Mouse (Mus musculus) lung, postnatal 0 days (tissue): ENCODE measurements at regions not wholly inside any gene's neighbourhood (a gene's known extent, or its start where the extent isn't known, plus 50 kb on each side); places are given as distances from the start of the nearest gene placed in this dataset.
"Not testable (repeated sequence)": the region's sequence is repeated elsewhere in the genome, so short reads cannot be mapped to it uniquely, and the experiment has no call there.

Experiments
- ATAC-seq: fragments of 200-750 bp; cut with Nextera tagmentation; 2 replicates; pipeline ENCODE4 v1.8.0; 2017; ENCODE audit warnings: moderate library complexity
- DNase-seq: peaks from one replicate; pipeline ENCODE4 v3.0.0-alpha.2; 2016; ENCODE audit warnings: low spot score
- H3K27ac ChIP-seq: fragments of 300-500 bp; sonication (generic); 2 replicates; pipeline ENCODE4 v1.5.1; 2014; ENCODE audit warnings: antibody characterized with exemption, mild to moderate bottlenecking, low read length, mixed read lengths
- H3K27me3 ChIP-seq: fragments of 300-500 bp; sonication (generic); replicated peaks from 2 replicates; pipeline ENCODE4 v1.6.1; 2014; ENCODE audit warnings: low read length, mixed read lengths; ENCODE audit not compliant: insufficient read depth
- H3K36me3 ChIP-seq: fragments of 300-500 bp; sonication (generic); 2 replicates; pipeline ENCODE4 v1.6.1; 2014; ENCODE audit warnings: low read length, mixed read lengths; ENCODE audit not compliant: insufficient read depth
- H3K4me1 ChIP-seq: fragments of 300-500 bp; sonication (generic); 2 replicates; pipeline ENCODE4 v1.6.1; 2014; ENCODE audit warnings: antibody characterized with exemption, low read depth, low read length, mixed read lengths; ENCODE audit not compliant: insufficient read depth
- H3K4me2 ChIP-seq: fragments of 300-500 bp; sonication (generic); replicated peaks from 2 replicates; pipeline ENCODE4 v1.6.1; 2014; ENCODE audit warnings: low read depth, mild to moderate bottlenecking, low read length, moderate library complexity, mixed read lengths
- H3K4me3 ChIP-seq: fragments of 300-500 bp; sonication (generic); 2 replicates; pipeline ENCODE4 v1.5.1; 2014; ENCODE audit warnings: low read depth, low read length
- H3K9ac ChIP-seq: fragments of 300-500 bp; sonication (generic); replicated peaks from 2 replicates; pipeline ENCODE4 v1.6.1; 2014; ENCODE audit warnings: low read depth, mild to moderate bottlenecking
- H3K9me3 ChIP-seq: fragments of 300-500 bp; sonication (generic); 2 replicates; pipeline ENCODE4 v1.6.1; 2016; ENCODE audit warnings: low read length, mixed read lengths
- CTCF ChIP-seq: IDR thresholded peaks from 2 replicates; pipeline ENCODE4 v1.5.1; 2016; ENCODE audit warnings: antibody characterized with exemption, mild to moderate bottlenecking
- EP300 ChIP-seq: IDR thresholded peaks from 2 replicates; pipeline ENCODE4 v1.6.1; 2016; ENCODE audit warnings: antibody characterized with exemption, mild to moderate bottlenecking, control low read depth
- WGBS: fragments of 180-500 bp; shearing (Covaris S2); extraction: QIAGEN DNeasy Blood & Tissue Kit; methylation state at CpG from one replicate; pipeline ENCODE4 v1.1.7; 2014; 5-methylcytosine and 5-hydroxymethylcytosine counted together

DNA sequence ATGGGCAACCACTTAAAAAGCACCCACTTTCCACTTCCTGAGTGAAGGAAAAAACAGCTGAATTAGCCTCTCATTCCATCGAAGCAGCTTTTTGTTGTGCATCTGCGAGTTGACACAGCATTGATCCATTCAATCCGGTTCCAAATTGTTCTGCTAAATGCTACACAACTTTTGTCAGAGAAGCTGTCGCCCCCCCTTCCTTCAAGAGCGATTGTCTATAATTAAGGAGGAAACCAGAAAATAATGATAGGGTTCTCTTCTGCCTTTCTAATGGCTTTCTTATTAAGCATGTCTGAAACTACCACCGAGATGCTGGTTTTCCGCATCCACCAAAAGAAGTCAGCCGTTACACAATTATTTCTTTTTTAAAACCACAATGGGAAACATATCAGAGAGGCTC is 183.2 kb upstream of the Gm10131 start:
- no peaks in the 10 kb centered on the region for H3K27me3 ChIP-seq
- H3K9me3 ChIP-seq, result no peaks in the 10 kb centered on the region
- ATAC-seq (no peak), DNase-seq (no peak)
- no peak overlapping the region for H3K4me2 ChIP-seq
- no peak overlapping the region for H3K9ac ChIP-seq
- no peak overlapping the region for H3K27ac ChIP-seq
- TF ChIP-seq EP300 (no peak), CTCF (no peak)
- WGBS, result 96% methylated on average over 8 of the region's 8 CpGs
- no peaks in the 10 kb centered on the region for H3K36me3 ChIP-seq
- no peak overlapping the region for H3K4me3 ChIP-seq
- no peaks in the 10 kb centered on the region for H3K4me1 ChIP-seq

DNA sequence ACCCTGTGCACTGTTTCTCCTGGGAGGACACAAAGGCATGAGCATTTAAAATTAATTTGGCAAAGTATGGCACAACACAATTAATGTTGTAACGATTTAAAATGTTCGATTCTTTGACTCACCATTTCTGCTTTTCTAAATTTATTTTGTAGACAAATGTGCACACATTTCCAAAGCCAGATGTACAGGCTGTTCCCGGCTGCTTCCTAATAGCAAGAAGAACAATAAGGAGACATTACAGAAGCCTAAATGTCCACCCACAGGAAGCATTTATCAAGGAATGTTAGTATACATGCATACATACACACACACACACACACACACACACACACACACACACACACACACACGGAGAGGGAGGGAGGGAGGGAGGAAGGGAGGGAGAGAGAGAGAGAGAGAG is 179.1 kb upstream of the Gm10131 start:
- TF ChIP-seq EP300 (peak; percentile 90), CTCF (no peak)
- no peak overlapping the region for H3K9ac ChIP-seq
- H3K4me1 ChIP-seq, result no peaks in the 10 kb centered on the region
- H3K4me3 ChIP-seq, result no peak overlapping the region
- H3K4me2 ChIP-seq, result no peak overlapping the region
- ATAC-seq (no peak), DNase-seq (peak; percentile 27)
- H3K27ac ChIP-seq, result 0 out of 2 replicates have a peak overlapping the region, but pooled peaks have one; percentile 32
- WGBS, result 48% methylated on average over 3 of the region's 4 CpGs
- no peaks in the 10 kb centered on the region for H3K27me3 ChIP-seq
- no peaks in the 10 kb centered on the region for H3K36me3 ChIP-seq
- H3K9me3 ChIP-seq, result no peaks in the 10 kb centered on the region

DNA sequence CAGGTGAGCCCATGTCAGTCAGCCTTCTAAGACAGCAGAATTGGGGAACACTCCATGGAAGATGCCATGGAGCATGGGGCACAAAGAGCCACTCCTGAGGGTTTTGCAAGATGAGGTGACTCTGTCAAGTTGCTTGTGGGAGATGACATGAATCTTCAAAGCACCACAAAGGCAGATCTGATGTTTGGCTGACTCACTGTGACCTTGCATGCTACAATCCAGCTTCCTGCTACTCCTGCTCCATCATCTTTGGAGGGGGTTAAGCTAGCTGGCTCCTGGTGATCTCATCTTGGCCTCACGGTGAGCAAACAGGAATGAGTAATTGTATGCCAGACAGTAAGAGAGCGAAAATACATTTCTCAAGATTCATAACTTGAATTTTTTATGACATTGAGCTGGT is 176.3 kb upstream of the Gm10131 start:
- H3K9me3 ChIP-seq, result no peaks in the 10 kb centered on the region

DNA sequence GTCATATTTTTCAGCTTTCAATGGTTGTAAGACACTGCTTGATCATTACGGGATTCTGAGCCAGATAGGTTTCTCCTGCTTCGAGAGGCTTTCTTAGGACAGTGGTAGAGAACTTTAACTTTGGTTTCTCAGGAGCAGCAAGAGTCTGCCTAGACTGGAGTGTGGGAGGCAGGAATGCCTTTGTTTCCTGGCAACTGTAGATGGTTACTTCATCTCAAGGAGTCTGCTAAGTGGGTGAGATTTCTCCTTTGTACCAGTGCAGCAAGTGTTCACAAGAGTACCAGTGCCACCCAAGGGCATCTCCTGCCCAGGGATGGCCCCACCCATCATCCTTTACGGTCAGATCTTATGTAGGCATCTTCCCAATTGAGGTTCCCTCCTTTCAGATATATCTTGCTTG is 173.0 kb upstream of the Gm10131 start:
- Histone ChIP-seq H3K27ac (no peak overlapping the region), H3K27me3 (no peaks in the 10 kb centered on the region), H3K4me1 (no peaks in the 10 kb centered on the region), H3K4me3 (no peak overlapping the region), H3K36me3 (no peaks in the 10 kb centered on the region), H3K9ac (no peak overlapping the region), H3K9me3 (no peaks in the 10 kb centered on the region), H3K4me2 (no peak overlapping the region)
- no peak for TF ChIP-seq CTCF
- no peak for TF ChIP-seq EP300
- peak; percentile 57; the same call in 1 of the 2 replicates for ATAC-seq
- peak; percentile 59 for DNase-seq
- 62% methylated on average over 3 of the region's 3 CpGs for WGBS

More for the DNA sequence above, 176.3 kb upstream of the Gm10131 start:
- Histone ChIP-seq H3K9ac (no peak overlapping the region), H3K27ac (no peak overlapping the region), H3K36me3 (no peaks in the 10 kb centered on the region), H3K4me1 (no peaks in the 10 kb centered on the region), H3K27me3 (no peaks in the 10 kb centered on the region), H3K4me2 (no peak overlapping the region), H3K4me3 (no peak overlapping the region)
- peak; percentile 59 for DNase-seq
- TF ChIP-seq EP300 (no peak), CTCF (no peak)
- 29% methylated on average over 2 of the region's 2 CpGs for WGBS
- ATAC-seq, result no peak

DNA sequence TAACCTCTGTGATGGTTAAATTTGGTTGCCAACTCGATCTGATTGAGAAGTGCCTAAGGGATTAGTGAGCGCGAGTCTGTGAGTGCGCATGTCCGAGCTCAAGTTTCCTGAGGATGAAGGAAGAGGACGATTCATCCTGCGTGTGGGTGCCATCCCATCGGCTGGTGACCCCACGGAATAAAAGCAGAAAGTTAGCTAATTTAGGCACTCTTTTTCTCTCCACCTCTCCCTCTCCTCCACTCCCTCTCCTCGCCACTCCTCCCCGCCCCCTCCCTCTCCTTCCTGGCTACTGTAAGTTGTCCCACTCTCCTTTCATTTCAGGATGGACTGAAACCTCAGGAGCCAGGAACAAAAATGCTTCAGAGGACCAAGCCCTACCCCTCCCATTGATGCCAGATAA is 168.9 kb upstream of the Gm10131 start:
- WGBS, result 16% methylated on average over 10 of the region's 11 CpGs
- Histone ChIP-seq H3K4me2 (peak overlapping the region; percentile 32), H3K9ac (no peak overlapping the region)

DNA sequence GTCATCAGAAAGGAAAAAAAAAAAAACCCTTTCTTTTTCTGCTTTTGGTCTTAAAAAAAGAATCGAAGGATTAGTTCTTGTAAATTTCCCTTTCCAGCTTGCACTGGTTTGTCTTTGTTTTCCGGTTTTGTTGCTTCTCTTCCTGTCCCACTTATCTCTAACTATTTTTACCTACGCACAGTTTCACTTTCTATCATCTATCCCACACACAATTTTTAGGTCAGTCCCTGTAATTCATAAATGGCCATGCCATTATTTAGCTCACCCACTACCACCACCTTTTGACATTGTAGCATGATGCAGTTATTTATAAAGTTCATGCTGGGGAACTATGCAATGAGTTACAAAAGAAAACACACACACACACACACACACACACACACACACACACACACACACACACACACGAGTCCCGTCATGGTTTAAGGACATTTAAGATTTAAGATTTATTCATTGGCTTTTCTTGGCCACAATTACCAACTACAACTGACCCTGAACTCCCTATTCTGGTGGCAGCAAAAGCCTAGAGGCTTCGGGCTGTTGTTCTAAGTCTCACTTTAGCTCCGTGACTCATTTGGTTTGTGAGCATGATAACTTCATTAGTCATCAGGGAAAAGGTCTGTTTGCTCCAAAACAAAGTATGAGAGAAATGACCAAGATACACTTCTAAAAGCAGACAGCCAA is 164.6 kb upstream of the Gm10131 start:
- DNase-seq (no peak), ATAC-seq (no peak)
- H3K9ac ChIP-seq, result no peak overlapping the region
- no peaks in the 10 kb centered on the region for H3K9me3 ChIP-seq
- 63% methylated on average over 7 of the region's 7 CpGs for WGBS
- H3K4me2 ChIP-seq, result no peak overlapping the region
- H3K27ac ChIP-seq, result no peak overlapping the region
- no peaks in the 10 kb centered on the region for H3K36me3 ChIP-seq
- no peak overlapping the region for H3K4me3 ChIP-seq
- no peaks in the 10 kb centered on the region for H3K4me1 ChIP-seq
- no peaks in the 10 kb centered on the region for H3K27me3 ChIP-seq
- TF ChIP-seq CTCF (no peak), EP300 (no peak)

More for the DNA sequence above, 168.9 kb upstream of the Gm10131 start:
- Histone ChIP-seq H3K4me3 (peak overlapping the region; percentile 8; the same call in 1 of the 2 replicates), H3K27me3 (no peaks in the 10 kb centered on the region), H3K27ac (no peak overlapping the region), H3K4me1 (no peaks in the 10 kb centered on the region), H3K36me3 (no peaks in the 10 kb centered on the region), H3K9me3 (no peaks in the 10 kb centered on the region)
- DNase-seq, result no peak
- ATAC-seq, result no peak
- TF ChIP-seq EP300 (no peak), CTCF (no peak)

DNA sequence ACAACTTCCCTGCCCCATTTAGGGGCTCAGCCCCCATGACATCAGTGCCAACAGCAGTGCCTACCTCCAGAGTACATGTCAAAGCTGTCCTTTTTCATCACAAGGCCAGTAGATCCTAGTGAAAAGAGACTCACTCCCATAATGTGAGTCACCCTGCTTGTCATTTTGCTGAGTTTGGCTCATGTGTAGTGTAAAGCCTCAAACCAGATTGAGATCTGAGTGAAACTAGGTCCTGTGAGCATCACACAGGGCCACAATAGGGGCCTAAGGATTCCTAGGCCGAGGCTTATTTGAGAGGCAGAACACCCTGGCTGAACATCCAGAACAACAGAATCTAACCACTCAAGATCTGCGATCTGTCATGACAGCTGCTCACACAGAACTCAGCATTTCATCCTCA is 163.3 kb upstream of the Gm10131 start:
- not testable (repeated sequence) for ATAC-seq, H3K4me3 ChIP-seq
- WGBS, result 89% methylated on average over 2 of the region's 2 CpGs

More for the DNA sequence above, 163.3 kb upstream of the Gm10131 start:
- not testable (repeated sequence) for H3K27ac ChIP-seq, H3K36me3 ChIP-seq, H3K27me3 ChIP-seq, H3K4me2 ChIP-seq, DNase-seq, H3K9ac ChIP-seq, H3K4me1 ChIP-seq, H3K9me3 ChIP-seq
